Mouse (Mus musculus) layer of hippocampus, postnatal 36 days (tissue): ENCODE measurements at regions not wholly inside any gene's neighbourhood (a gene's known extent, or its start where the extent isn't known, plus 50 kb on each side); places are given as distances from the start of the nearest gene placed in this dataset.

Experiments
- DNase-seq, 2 experiments: peaks; one replicate each; pipeline ENCODE4 v3.0.0; 2022

DNA sequence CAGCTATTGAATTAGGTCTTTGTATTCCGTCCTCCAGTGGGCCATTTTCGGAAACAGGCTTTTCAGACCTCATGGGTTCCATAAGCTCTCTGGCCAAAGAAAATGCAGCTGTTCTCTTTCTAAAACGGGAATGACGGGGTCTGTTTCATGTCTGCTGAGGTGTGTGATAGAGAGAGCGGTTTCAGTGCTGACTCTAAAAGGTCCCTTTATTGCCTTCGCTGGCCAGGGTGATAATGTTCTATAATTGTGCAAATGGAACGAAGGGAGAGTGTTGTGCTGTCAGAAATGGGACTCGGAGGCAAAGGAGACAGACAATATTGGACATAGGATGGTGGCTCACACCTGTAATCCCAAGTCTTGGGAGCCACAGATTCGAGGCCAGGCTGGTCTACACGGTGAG is 53.5 kb upstream of the Osbpl8 start:
- no peak for DNase-seq

DNA sequence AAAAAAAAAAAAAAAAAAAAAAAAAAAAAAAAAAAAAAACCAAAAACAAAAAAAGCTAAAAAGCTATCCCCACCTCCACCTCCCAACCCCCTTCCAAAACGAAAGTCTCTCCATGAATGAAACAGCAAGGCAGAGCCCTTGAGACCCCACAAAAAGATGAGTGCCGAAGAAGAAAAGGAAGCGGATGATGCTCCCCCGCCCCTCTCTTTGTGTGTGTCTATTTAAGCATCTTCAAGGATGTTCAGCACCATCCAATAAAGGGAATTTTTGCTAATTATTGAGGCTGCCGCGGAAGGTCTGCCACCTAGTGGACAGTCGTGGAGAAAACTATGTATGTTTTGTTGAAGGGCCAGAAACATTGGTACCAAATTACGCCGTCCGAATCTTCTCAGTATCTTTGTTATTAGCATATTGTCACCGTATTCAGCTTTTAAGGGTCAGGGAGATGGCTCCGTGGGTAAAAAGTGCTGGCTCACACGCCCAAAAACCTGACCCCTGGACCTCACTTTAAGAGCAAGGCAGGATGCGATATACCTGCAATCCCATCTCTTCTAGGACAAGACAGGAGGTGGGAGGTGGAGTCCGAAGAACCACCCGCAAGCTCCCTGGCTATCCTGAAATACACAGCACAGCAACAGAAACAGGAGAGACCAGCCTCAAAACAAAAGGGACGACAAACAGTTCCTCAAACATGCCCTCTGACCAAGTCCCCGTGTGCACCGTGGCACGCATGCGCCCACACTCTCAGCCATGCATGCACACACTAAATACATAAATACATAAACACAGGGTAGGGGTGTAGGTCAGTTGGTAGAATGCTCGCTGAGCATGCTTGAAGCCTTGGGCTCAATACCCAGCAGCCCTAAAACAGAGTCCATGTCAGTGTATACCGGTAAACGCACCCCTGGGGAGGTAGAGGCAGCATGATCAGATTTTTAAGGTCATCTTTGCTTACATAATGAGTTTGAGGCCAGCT is 55.6 kb upstream of the Osbpl8 start:
- DNase-seq, result peak; percentile 55 to 66

DNA sequence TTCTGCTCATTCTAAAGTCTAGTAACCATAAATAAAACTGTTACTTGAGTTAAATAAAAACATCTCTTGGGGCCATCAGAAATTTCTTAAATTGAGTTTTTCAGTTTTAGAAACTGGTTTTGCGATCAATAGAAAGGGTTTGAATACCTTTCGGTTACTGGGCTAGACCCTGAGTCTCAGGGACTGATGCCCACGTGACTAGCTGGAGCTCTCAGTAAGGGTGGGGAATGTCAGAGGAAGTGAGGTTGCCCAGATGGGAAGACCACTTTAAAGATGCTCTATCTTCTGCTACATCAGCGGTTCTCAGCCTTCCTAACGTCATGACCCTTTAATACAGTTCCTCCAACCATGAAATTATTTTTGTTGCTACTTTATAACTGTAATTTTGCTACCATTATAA is 56.7 kb upstream of the Osbpl8 start:
- DNase-seq, result no peak

DNA sequence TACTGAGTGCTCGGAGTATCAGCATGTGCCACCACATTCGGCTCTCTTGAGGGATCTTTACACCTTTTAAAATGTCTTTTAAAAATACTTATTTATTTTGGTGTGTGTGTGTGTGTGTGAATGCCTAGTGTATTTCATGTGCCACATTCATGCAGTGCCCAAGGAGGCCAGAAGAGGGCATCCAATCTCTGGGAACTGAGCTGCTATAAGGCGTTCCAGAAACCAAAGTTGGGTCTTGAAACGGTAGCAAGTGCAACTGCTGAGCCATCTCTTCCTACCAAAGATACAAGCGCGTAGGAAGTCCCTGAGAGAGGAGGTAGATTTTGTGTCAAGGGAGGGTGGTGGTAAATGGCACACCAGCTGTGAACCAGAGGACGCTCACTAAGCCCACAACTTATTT is 57.2 kb upstream of the Osbpl8 start:
- peak; percentile 29 for DNase-seq

DNA sequence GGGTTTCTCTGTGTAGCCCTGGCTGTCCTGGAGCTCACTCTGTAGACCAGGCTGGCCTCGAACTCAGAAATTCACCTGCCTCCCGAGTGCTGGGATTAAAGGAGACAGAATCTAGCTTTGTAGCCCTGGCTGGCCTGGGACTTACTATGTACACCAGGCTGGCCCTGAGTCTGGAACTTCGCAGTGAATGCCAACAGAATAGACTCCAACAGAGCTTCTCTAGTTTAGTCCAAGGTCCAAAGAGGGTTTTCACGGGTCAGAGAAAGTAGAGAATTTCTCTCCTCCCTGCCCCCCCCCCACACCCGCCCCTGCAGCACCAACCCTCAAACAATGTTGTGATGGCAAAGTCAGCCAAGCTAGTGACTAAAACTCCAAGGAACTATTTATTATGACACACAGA is 58.1 kb upstream of the Osbpl8 start:
- DNase-seq, result no peak

DNA sequence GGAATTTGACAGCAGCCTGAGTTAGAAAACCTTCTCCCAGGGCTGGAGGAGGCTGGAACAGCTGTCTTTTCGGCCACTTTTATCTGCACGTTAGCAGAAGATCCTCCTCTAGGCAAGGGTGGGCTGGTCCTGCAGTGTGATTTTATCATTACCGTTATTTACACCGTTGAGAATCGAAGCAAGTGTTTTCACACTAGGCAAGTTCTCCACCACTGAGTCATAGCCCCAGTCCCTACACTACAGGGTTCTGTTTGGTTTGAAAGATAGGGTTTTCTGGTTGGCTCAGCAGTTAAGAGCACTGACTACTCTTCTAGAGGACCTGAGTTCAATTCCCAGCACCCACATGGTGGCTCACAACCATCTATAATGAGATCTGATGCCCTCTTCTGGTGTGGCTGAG is 58.9 kb upstream of the Osbpl8 start:
- no peak for DNase-seq

DNA sequence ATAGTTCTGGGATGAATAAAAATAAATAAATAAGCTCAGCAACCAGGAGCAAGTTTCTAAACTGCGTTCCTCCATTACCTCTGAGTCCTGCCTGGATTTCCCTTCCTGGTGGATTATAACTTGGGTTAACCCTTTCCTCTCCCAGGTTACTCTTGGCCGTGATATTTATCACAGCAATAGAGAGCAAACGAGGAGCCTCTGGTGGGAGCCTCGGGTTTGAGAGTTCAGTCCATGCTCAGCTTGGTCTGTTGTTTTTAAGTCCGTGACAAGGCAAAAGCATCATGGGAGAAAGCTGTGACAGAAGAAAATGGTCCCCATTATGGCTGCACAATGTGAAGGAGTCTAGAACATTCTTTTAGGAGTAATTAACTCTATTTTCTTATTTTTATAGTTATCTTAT is 61.0 kb upstream of the Osbpl8 start:
- DNase-seq, result no peak

DNA sequence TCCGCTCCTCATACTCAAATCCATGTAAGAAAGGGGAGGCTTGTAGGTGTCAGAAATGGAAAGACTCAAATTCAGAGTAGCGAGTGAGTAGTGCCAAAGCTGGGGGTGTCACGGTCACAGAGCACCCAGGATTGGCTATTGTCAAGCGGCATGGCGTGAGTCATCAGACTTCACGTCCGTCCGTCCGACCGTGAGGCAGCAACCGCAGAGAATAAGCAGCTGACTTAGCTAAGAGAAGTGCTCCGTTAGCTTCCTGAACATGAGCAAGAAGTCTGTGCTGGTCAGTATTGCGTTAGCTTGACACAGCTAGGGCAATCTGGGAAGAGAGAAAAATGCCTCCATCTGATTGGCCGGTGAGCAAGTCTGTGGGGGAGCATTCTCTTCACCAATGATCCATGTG is 61.5 kb upstream of the Osbpl8 start:
- no peak for DNase-seq

DNA sequence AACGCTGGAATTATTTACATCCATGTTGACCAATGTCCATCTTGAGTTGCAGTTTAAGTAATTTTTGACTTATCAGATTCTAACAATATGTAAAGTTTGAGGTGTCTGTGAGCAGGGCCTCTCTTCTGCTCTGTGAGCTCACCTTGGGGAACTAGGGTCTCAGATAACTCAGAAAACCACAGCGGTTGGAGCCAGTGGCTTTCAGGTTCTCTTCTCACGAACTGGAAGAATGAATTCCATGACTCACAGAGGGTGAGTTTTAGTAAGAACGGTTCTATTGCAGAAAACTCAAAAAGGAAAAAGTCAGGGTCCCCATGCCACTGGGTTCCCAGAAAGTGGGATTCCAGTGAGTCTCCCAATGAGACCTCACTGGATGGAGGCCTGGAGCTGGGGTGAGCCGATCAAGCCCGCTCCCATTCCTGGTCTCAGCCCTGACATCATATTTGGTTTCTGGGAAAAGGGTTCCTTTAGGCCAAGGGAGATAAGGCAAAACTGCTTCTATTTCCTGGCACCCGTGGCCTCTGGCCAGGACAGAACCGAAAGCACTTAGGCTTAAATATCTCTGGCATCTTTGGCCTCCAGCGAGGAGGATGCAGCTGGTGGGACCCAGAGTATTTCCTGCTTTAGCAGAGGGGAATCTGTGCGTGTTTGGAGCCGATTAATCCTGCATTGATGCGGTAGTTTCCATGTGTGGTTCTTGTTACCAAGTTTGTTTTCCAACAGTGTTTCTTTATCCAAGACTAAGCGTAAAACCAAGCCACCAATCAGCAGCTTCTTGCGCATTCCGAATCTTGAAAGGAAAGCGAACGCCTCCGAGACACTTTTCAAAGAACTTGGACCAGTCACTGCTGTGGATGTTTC is 62.4 kb upstream of the Osbpl8 start:
- DNase-seq, result no peak

DNA sequence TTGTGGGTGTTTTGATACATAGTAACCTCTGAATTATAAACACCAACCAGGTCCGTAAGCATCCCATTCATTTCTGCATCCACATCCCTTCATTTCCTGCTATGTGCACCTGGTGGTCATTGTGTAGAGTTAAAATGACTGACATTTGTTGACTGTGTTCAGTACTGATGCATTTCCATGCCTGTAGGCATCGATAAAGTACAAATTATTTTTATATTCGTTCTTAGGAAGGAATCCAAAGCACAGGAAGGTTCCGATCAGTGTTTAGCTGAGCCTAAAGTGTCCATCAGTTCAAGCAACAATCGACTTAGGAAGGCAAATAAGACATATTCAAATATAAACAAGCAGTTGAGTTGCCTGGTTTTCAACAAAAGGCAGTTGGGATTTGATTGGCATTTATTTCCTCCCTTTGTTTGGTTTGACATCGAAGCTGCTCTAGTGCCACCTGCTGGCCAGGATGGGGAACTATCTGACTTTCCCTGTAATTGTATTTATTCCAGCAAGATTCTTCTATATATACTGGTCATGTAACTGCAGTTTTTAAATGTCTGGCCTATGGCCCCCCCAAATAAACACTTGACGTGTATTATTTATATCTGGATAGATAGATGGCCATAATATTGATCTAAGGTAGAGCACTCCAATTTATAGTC is 64.6 kb upstream of the Osbpl8 start:
- DNase-seq, result peak; percentile 59 to 69

DNA sequence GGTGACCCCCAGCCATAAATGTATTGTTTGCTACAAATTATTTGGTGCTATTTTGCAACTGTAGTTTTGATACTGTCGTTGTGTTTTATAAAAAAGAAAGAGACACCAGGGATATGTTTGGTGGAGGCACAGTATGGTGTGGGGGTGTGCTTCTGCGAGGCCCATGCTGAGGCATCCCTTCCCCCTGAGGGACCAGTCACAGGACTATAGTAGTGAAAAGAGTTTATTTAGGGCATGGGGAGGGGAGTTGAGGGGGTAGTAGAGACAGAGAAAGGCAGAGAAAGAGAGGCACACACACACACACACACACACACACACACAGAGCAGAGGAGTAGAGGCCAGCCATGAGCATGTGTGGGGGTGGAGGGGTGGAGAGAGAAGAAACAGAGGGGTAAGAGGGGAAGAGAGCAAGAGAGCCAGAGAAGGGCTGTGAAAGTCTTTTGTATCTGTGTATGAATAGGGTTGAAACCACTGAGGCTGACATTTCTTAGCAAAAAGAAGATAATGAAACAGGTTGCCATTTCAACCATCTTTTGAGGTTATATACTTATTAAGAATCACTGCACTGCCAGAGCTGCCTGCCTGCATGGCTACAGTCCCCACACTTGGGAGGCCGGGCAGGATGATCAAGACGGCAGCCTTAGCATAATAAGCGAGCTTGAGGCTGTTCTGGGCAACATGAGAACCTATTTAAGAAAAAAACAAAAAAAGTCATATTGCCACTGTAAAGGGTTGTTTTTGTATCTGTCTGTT is 65.3 kb upstream of the Osbpl8 start:
- DNase-seq, result no peak

DNA sequence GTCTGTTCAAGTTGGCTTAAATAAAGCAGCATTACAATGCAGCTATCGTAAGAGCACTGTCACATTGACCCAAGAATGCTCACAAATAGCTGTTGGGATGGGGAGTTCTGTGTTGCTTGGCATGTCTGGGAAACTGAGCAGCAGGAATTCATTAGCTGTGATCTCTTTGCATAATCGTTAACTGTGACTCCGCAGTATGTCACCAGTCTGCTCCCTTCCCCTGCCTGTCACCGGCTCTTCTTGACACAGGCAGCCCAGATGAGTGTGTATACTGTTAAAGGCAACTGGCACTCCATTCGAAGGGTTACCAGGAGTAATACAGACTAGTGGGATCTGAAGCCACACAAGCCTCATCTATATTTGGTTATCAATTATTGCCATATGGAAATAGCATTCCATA is 67.3 kb upstream of the Osbpl8 start:
- no peak for DNase-seq

DNA sequence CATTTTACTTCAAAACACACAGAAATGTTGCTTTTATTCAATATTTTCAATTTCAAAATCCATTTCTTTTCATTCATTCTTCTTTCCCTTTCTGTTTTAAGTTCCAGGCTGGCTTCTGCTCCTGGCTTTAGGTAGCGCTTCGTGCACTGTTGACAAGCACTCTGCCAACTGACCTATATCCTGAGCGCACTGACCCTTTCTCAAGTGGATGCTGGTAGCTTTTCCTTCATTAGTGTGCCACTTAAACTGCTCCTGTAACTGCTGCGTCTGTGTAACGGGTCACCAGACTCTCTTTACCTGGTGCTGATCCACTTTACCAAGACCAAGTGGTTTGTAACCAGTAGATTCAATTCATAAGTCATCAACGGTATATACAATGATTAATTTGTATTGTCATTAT is 67.7 kb upstream of the Osbpl8 start:
- no peak for DNase-seq

DNA sequence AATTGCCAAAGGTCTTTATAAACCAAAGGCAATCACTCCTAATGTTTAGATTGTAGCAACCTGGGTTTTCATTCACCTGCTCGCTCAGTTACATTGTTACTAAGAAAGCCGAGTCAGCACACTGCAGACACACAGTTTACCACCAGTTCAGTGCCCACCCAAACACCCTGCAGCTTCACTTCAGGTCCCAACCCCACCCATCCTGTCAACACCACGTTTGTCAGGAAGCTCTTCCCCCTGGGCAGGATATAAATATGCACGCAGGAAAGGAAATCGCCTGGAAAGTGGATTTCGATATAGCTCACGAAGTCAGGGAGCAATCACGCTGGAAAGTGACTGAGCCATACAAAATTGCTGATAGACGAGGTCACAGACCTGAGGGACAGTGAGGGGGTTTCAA is 70.1 kb upstream of the Osbpl8 start:
- no peak for DNase-seq

DNA sequence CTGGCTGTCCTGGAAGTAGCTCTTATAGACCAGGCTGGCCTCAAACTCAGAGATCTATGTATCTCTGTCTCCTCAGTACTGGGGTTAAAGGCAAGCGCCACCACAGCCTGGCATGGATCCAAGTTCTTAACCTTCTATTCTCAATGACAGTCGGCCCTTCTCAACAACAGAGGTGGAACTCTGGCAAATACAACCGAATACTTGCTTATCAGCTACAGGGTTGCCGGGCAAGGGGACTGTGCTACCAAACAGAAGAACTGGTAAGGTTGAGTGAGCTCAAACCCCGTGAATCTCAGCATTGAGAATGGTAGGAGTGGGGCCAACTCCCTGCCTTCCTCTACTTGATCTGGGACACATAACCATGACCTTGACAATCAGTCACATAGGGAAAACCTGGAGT is 75.2 kb upstream of the Osbpl8 start:
- no peak for DNase-seq

DNA sequence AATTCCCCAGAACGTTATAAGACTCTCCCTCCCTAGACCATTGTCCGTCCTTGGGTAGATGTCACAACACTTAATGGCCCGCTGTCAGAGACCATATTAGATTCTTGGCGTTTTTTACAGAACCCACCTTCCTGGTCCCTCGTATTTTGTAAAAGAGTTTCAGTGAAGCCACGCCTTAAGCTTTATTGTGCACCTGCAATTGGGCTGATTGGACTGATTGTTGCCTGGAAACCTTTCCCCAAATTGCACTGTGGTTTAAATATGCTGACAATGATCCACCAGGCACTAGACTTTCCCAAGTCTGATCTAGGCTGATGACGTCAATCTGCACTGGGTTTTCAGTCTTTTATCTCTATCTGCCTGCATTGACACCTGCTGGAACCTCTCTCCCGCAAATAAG is 75.6 kb upstream of the Zdhhc17 start:
- DNase-seq, result no peak

DNA sequence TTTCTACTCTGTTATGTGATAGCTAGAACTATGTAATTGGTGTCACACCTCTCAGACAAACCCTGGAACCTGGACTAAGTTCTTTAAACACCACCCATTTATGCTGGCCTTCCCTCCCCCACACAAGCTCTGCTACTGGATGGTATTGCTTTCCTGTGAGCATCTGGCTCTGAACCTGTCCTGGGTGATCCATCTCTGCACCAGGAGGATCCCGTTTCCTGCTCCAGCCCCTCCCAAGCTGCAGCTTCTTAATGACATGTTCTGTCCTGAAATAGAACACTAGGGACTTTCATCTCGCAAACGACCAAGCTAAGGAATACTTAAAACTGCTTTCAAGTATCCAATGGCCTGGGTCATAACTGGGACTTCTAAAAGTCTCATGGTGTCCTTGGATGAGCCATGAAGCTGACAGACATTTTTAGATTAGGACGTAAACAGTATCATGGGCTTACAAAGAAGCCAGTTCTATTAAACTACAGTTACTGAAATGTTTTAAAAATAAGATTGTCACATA is 74.4 kb upstream of the Zdhhc17 start:
- no peak for DNase-seq

DNA sequence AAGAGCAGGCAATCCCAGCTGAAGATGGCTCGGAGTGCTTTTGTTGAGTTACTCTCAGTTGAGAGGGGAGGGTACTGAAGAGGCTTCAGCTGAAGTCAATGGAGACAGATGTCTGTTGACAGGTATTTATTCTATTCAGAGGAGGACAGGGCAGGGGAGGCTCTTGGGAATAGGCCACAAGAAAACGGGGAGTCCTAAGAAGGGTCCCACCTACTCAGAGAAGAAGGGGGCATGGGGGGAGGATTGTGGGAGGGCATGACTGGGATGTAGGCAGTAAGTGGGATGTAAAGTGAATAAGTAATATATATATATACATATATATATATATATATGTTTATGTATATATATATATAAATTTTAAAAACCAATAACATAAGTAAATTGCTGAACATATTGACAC is 73.9 kb upstream of the Zdhhc17 start:
- DNase-seq, result no peak

DNA sequence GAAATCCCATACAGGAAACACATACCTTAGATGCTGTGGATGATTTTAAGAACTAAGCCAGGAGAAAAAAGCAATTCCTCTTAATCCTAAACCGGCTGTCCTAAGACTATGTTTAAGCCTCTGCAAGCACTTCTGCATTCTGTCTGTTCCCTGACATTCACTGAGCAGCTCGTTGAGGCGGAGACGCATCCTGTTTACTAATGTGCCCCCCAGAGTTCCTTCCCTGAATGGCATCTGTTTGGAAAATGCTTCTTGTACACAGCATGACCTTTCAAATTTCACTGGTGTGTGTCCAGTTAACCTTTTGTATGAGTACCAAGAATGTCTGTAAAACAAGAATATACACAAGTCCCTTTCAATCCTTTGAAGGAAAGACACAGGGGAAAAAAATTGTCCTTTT is 73.4 kb upstream of the Zdhhc17 start:
- no peak for DNase-seq

DNA sequence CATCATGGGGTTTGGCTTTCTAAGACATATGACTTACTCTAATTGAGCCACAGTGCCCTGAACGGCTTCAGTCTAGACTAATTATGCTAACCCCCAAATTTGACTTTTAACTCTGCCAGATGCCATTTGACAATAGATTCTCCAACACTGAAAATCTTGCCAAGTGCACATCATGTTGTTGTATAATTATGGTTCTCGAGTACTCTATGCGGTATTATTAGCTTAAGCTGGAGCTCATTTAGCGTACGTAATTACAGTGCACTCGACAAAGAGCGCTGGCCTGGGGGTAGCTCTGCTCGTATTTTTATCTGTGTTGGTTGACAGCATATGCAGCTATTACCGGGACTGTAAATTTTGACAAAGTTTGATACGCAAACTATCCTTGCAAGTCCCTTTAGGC is 70.4 kb upstream of the Zdhhc17 start:
- DNase-seq, result no peak

DNA sequence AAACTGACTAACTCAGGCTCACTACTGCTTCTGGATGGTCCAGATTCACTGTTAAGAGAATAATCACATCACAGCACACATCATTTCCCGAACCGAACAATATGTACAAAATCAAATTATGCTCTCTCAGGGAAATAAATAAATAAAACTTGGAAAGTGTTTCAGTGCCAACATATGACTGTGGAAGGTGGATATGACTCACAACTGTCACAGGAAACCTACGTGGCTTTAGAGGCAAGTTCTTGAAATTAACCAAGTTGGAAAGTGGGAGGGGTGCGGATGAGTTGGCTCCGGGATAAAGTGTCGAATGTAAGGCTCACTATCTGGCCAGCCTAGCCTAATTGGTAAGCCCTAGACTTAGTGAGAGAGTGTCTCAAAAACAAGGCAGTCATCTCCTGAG is 69.1 kb upstream of the Zdhhc17 start:
- DNase-seq, result no peak

DNA sequence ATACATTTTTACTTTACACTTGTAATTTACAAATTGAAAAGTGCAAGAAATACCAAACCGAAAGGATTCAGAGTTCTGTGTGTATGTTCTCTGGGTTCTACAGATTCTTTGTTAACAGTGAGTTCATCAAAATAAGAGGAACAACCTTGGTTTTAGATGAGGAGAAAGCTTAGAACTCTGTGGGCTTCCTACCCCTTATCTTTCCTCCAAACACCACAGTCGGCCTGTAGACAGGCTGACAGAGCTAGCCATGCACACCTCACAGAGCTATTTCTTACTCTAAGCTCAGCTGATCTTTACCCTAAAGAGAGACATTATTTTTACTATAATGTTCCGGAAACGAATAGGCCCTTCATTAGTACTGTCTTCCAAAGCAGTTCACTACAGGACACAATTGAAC is 67.7 kb upstream of the Zdhhc17 start:
- DNase-seq, result no peak
